Mouse (Mus musculus): ENCODE data around the gene Tyw1.
"Not testable (repeated sequence)": the region's sequence is repeated elsewhere in the genome, so short reads cannot be mapped to it uniquely, and the experiment has no call there.

The Tyw1 gene

DNA sequence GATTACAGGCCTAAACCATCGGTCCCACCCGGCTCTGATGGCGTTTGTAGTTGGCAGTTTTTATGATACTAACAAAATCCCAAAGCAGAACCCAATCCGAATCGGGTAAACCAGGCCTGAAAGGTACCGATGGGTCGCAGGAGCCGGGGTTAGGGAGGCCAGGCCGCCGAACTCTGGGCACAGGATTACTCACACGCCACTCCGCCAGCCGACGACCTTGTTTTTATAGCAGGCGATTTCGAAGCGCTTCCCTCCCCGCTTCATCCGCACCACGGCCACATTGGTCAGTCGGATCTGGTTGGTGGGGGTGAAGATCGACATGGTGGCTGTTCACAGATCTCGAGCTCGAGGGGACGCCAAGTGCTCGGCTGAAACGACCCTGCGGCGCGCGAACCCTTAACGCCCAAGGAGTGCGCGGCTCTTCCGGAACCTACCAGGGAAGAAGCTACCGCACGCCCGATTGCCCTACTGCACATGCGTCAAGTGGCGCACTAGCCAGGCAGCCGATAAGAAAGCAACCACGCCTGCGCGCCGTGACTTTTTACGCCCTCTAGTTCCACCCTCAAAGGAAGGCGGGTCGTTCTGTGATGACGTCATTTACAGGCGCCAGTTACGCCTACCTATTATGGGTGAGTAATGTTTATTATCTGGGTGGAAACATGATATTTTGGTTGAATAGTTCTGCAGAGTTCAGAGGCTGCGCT lies at the start of gene Tyw1, which contains the start of gene Sbds:
Tyw1 (plus strand) TSS at position 603 of the 704 bp plus-strand sequence.
Sbds (minus strand) TSS at position 514 of the 704 bp plus-strand sequence.
- DNase-seq (ENCODE audit: low spot score in 2 of 2), result peak; percentile 94 to 97

DNA sequence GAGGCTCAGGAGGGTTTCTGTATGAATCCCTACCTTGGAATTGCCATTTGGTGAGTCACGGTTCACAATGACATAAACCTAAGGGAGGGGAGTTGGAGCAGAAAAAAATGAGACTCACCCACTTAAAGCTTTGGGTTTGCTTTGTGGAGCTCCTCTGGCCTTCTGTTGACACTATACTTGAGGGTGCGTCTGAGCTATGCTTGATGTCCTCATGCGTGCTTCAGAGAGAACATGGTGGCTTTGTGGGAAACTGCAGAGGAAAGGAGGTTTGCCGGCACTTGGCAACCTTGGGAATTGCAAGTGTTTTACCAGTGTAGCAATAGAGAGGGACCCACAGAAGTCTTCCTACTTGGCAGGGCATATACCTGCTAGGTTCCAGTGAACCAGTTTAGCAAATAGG lies 48.1 kb upstream of the Tyw1 start:
- DNase-seq (ENCODE audit: low spot score in 2 of 2), result no peak

DNA sequence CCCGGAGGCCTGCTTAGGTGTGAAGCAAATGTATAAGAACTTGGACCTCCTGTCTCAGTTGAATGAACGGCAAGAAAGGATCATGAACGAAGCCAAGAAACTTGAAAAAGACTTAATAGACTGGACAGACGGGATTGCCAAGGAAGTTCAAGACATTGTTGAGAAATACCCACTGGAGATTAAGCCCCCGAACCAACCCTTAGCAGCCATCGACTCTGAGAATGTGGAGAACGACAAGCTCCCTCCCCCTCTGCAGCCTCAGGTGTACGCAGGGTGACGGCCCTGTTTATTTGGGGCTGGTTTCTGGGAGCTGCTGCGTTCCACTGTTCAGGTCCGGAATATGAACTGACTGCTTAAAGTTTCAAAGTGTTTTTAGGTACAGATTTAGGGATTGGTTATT lies 42.5 kb upstream of the Tyw1 start:
- no peak for DNase-seq (ENCODE audit: low spot score in 2 of 2)

DNA sequence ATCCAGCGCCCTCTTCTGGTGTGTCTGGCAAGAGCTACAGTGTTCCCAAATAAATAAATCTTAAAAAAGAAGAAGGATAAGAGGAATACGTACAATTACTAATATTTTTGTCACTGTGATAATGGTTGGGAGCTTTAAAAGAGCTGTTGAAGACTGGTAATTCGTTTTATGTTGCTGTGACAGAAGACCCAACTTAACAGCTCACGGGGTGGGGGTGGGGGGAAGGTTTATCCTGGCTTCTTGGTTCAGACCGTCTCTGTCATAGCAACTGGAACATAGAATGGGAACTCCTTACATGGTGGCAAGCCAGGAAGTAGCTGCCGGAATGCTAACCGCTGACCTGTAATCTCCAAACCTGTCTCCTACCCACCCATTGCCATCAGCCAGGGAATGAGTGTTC lies 38.6 kb upstream of the Tyw1 start, which contains the start of gene Tmem248:
Tmem248 (plus strand) TSS at position 301 of the 400 bp plus-strand sequence.
- DNase-seq (ENCODE audit: low spot score in 2 of 2), result no peak

DNA sequence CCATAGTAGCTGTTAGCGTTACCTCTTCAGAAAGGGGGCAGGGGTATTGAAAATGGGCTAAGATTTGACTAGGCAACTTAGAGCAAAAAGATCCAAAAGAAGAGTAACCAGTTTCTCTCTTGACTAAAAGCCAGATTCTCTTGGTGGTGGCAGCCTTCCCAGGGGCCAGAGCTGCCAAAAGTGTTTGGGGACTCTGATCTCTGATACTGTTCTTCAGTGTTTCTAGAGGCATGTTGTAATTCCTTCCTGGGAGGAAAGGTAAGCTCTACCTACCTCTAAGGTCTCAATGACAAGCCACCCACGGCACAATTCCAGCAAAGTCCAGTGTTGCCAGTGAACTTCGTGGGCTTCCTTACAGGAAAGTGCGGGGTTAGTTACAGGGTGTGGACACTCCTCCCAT lies 38.0 kb upstream of the Tyw1 start:
- no peak for DNase-seq (ENCODE audit: low spot score in 2 of 2)

DNA sequence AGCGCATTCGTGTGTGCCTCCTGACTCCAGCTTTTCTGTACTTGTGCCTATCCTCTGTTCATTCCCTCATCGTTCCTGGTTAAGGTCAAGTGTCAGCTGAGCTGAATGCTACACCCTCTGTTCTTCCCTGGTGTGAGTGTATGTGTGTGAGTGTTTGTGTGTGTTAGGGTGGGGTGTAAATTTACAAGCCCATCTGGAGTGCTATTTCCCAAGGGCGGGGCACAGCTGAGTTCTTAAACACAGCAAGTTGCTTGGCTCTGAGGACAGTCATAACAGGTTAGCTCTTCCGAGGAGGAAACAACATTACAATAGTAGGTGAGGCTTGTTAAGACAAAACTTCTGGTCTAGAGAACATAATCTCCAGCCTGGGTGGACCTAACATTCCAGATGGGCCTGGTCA lies 37.1 kb upstream of the Tyw1 start:
- no peak for DNase-seq (ENCODE audit: low spot score in 2 of 2)

DNA sequence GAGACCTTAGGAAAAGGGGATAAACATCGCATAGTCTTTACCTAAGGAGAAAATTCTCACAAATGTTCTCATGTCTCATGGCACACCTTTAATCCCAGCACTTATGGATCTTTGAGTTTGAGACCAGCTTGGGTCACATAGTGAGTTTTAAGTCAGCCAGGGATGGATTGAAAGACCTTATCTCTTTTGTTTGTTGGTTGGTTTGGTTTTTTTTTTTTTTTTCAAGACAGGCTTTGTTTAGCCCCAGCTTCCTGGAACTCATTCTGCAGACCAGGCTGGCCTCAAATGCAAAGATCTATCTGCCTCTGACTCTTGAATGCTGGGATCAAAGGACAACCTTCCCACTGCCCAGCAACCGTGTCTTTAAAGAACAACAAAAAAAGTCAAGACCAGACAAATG lies 34.1 kb upstream of the Tyw1 start:
- no peak for DNase-seq (ENCODE audit: low spot score in 2 of 2)

DNA sequence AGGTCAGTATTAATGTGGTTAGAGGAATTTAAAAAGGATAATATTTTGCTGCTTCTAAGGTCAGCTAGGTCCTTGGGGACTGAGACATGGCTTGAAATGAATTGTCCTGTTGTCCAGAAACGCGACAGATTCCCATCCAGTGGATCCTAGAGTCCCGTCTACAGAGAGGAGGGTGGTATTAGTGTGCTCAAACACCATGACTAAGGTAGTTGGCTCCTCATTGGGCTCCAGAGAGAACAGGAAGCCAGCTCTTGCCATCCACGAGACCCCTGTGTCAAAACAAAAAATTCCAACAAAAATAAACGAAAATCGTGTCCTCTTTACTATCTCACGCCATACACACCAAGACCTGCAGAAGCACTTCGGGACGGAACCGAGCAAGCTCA lies 33.7 kb upstream of the Tyw1 start:
- peak in 1 of 2 experiments; percentile 15 for DNase-seq (ENCODE audit: low spot score in 2 of 2)

DNA sequence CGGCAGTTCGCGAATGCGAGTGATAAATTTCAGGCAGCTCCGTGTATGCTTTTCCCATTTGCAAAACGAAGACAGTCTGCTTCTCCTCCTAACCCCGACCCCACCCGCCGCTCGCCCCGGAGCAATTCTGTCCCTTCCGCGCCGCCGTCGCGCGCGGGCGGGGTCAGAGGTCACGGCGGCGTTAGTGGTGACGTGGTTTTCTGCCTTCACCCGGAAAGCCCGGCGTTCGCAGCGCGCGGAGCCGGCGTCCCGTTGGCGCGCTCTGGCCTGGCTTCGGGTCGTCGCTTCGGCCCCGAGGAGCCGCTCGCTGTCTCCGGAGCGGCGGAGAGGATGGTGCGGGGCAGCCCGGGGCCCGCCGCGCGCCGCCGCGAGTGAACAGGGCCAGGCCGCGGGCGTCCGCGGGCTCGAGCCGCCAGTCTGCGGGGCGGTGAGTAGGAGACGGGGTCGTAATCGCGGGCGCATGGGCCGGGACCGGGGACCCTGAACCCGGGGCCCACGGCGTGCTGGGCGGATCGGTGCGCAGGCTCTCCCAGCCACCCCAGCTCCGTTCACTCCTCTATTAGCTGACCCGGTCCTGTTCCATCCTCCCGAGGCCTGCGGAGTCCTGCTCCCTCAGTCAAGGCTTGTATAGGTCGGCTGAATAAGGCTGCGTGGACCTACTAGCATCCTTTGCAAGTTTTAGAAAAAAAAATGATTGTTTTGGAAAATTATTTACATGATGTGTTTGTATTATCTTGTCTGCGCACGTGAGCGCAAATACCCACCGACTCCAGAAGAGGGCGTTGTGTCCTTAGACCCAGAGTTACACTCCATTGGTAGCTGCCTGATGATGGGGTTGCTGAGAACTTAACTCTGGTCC lies 33.0 kb upstream of the Tyw1 start:
- peak; percentile 94 for DNase-seq (ENCODE audit: low spot score in 2 of 2)

DNA sequence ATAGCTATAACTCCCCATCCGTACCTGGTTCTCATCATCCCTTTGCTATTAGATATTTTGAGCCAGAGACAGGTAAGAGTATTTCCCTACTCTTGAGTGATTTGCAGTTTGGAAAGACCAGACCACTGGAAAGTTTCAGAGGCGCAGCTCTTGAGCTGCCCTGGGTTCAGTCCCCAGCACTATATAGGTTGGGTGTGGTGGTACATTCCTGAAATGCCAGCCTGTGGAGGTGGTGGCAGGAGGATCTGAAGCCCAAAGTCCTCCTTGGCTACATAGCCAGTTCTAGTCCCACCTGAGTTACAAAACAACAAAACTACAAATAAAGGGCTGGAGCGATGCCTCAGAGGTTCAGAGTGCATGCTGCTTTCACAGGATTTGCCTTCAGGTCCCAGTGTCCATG lies 28.6 kb upstream of the Tyw1 start:
- no peak for DNase-seq (ENCODE audit: low spot score in 2 of 2)

DNA sequence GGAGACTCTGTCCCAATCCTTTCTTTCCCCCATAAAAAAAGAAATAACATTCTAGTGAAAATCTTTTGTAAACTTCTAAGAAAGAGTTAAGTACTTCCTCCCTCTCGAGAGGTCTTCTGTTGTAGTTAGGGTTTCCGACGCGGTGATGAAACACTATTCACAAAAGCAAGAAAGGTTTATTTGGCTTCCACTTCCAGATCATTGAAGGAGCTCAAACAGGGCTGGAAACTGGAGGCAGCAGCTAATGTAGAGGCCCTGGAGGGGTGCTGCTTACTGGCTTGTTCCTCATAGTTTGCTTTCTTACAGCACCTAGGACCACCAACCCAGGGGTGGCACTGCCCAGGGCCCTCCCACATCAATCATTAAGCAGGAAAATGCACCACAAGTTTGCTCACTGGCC lies 27.3 kb upstream of the Tyw1 start:
- DNase-seq (ENCODE audit: low spot score in 2 of 2), result no peak

DNA sequence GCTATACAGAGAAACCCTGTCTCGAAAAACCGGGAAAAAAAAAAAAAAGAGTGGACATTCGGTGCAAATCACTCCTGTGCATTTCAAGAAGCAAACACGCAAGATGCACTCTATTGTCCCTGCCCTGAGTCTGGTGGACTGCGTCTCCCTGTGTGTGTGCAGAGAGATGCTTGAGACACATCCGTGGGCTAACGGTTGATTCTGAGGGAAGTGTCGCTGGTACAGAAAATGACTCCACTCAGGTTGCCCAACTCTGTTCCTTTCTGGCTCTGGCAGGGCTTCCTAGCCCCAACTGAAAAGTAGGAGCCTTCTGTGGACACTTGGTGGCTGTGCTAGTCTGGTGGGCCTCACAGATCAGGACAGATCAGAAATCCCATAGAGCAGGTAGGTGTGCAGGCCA lies 19.1 kb upstream of the Tyw1 start:
- DNase-seq (ENCODE audit: low spot score in 2 of 2), result no peak

DNA sequence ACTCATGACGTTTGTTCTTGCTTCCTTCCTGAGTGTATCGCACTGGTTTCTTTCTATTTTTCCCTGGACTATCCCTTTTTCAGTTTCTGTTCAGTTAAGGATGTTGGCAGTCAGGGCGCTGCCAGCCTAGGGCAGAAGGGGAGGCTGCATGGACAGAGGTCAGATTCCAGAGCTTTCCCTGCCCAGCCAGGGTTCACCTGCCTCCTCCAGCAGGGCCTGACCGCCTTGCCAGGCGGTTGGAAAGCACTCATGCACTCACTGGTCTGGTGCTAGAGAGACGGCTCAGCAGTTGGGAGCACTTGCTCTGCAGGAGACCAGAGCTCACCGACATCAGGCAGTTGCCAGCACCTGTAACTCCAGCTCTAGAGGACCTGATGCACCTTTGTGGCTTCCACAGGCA lies 16.2 kb upstream of the Tyw1 start:
- DNase-seq (ENCODE audit: low spot score in 2 of 2), result no peak

DNA sequence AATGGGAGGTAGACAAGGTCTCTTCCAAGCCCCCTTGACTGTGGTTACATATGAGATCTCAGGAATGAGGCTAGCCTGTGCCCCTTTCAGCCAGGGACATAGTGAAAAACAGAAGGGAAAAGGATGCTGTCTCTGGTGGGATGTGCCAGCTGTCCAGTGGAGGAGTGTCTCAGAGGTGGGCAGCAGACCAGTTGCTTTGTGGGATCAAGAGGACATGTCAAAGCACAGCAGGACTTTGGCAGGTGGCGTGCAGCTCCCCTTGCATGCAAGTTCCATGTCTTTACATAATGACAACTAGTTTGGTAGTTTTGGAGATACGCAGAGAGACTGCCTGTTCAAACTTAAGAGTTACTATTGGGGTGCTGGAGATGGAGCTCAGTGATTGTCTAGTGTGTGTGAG lies 15.6 kb upstream of the Tyw1 start:
- no peak for DNase-seq (ENCODE audit: low spot score in 2 of 2)

DNA sequence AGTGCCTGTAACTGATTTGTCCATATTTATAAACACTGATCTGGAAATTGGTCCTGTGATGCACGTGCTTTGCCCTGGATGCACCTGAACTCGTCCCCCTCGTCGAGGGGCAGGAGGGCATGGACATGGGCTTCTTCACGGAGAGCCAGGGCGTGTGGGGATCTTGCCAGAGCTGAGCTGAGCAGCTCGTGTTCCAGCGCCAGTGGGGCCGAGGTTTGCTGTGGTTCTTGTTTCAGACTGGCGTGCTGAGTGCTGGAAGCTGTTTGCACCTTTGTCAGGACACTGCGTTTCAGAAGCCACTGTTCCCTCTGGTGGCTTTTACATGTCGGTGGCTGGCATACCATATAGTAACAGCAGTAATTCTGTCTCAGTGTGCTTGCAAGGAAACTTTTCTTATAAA lies 14.0 kb upstream of the Tyw1 start:
- DNase-seq (ENCODE audit: low spot score in 2 of 2), result no peak

DNA sequence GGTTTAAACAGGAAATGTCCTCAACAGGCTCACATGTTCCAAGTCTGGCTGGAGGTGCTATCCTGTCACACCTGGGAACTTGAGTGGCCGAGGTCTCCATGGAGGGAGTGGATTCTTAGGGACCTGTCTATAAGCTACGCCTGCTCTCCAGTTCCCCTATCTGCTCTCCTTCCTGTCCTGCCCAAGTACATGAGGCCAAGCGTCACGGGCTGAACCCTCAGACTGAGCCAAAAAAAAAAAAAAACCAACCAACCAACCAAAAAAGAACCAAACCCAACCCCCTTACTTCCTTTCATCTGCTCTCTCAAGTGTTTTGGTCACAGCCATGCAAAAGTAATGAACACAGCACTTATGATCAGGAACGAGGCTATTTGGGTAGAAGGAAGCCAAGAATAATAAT lies 7.6 kb upstream of the Tyw1 start:
- no peak for DNase-seq (ENCODE audit: low spot score in 2 of 2)

DNA sequence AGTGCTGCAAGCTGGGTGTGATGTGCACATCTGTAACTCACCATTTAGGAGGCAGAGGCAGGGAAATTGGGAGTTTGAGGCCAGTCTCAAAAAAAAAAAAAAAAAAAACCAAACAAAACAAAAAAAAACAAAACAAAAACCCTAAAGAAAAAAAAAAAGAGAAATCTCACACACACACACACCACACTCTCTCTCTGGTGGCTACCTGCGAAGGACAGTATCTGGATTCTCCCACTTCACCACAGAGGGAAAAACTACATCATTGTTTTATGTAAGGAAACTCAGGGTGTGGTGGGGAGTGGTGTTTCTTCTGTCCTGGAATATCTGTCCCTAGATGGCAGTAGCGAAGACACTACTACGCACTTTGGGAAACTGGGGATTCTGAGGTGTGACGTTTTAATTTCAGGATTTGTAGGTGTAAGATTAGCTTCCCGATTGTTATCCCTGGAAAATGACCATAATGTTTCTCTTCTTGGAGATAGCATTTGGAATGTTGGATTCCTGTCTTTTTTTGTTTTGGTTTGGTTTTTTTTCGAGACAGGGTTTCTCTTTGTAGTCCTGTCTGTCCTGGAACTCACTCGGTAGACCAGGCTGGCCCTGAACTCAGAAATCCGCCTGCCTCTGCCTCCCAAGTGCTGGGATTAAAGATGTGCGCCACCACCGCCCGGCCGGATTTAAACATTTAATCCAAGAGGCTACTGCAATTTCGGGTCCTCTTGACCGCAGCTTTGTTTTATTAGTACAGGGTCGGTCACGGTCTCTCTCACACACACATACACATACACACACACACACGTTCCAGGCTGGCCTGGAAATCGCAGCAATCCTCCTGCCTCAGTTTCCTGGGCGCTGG lies 1.0 kb upstream of the Tyw1 start:
- no peak for DNase-seq (ENCODE audit: low spot score in 2 of 2)

DNA sequence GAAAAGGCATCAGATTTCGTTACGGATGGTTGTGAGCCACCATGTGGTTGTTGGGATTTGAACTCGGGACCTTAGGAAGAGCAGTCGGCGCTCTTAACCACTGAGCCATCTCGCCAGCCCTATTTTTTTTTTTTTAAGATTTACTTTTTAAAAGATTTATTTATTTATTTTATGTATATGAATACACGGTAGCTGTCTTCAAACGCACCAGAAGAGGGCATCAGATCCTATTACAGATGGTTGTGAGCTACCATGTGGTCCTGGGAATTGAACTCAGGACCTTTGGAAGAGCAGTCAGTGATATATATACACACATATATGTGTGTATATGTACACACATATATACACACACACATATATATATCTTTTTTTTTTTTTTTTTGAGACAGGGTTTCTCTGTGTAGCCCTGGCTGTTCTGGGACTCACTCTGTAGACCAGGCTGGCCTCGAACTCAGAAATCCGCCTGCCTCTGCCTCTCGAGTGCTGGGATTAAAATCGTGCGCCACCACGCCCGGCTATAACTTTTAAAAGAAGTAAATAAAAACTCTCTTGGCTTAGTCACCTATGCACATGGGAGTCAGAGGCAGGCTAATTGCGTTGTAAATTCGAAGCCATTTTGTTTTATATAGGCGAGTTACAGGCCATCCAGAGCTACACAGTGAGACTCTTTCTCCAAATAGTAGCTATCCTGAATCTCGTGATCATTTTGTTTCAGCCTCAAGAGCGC lies 543 bp downstream of the Tyw1 start:
- DNase-seq (ENCODE audit: low spot score in 2 of 2), result not testable (repeated sequence)

DNA sequence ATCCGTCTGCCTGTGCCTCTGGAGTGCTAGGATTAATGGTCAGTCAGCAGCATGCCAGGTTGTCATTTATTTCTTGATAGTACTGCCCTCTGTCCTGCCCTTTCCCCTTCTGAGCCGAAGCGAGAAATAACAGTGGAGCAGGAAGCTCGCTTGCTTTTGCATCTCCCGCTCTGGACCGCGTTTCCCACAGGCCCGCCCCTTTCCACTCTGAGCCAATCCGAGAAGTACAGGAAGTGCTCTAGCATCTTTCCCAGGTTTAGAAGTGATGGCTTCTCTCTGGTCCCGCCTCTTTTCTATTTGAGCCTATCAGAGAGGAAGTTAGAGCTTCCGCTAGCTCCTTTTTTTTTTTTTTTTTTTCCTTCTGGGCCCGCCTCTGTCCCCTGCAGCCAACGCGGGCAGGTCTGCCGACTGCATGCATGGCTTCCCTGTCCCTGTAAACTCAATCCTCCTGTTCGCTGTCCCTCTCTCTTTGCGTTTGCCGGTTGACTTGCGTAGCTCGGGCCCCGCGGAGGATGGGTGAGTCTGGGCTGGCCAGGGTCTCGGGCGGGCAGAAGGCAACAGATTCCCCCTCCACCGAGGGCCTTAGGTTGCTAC lies 1.4 kb downstream of the Tyw1 start:
- peak; percentile 74 to 84 for DNase-seq (ENCODE audit: low spot score in 2 of 2)

DNA sequence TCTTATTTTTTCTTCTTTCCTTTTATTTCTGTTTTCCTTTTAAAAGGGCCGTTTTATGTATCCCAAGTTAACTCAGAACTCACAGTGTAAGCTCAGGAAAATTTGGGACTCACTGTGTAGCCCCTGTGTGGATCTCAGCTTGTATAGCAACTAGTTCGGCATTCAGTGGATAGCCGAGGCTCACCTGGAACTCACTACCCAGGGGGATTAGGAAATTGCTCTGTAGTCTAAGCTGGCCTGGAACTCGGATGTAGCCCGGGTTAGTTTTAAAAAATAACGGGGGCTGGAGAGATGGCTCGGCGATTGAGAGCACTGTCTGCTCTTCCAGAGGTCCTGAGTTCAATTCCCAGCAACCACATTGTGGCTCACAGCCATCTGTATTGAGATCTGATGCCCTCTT lies 1.9 kb downstream of the Tyw1 start:
- no peak for DNase-seq (ENCODE audit: low spot score in 2 of 2)

DNA sequence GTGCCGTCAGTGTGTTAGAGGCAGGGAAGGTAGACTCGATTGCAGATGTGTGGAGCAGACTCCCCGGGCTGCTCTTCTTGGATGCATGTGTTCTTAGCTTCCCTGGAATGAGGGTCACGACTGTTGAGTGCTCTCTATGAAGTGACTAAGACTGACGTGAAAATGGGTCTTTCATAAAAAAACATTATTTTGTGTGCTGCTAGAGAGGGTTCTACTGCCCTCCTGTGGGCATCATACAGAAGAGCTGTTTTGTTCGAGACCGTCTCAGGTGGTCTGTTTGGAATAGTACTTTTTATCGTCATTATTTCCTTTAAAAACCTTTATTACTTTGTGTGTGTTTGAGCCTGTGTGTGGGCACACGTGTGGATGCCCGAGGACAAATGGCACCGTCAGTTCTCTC lies 8.0 kb downstream of the Tyw1 start:
- DNase-seq (ENCODE audit: low spot score in 2 of 2), result no peak
